Mouse (Mus musculus) intestine, postnatal 0 days (tissue): ENCODE data around the gene Crtc1. TPM values are rescaled to one million over a fixed set of nuclear protein-coding genes. Genes with fewer than 3 reads are reported as not detected.
A peak's percentile ranks its signal among the peaks of the same experiment; 100 is the strongest.

Source experiments
- ATAC-seq: fragments of 200-750 bp; cut with Nextera tagmentation; 2 replicates; pipeline ENCODE4 v1.8.0; 2017; ENCODE audit warnings: mild to moderate bottlenecking, moderate TSS enrichment, moderate library complexity
- H3K27ac ChIP-seq: fragments of 300-500 bp; sonication (generic); 2 replicates; pipeline ENCODE4 v1.5.1; 2014; ENCODE audit warnings: mild to moderate bottlenecking, low read depth, low read length, moderate library complexity
- H3K27me3 ChIP-seq: fragments of 300-500 bp; sonication (generic); replicated peaks from 2 replicates; pipeline ENCODE4 v1.6.1; 2014; ENCODE audit warnings: low read length, mixed read lengths; ENCODE audit not compliant: control insufficient read depth, insufficient read depth
- H3K36me3 ChIP-seq: fragments of 300-500 bp; sonication (generic); 2 replicates; pipeline ENCODE4 v1.6.1; 2014; ENCODE audit warnings: mild to moderate bottlenecking, moderate library complexity; ENCODE audit not compliant: control insufficient read depth, insufficient read depth
- H3K4me1 ChIP-seq: fragments of 300-500 bp; sonication (generic); replicated peaks from 2 replicates; pipeline ENCODE4 v1.6.1; 2014; ENCODE audit warnings: antibody characterized with exemption, low read length, mixed read lengths; ENCODE audit not compliant: control insufficient read depth, insufficient read depth
- H3K4me2 ChIP-seq: fragments of 300-500 bp; sonication (generic); replicated peaks from 2 replicates; pipeline ENCODE4 v1.6.1; 2014; ENCODE audit warnings: low read depth, mild to moderate bottlenecking, moderate library complexity
- H3K4me3 ChIP-seq: fragments of 300-500 bp; sonication (generic); 2 replicates; pipeline ENCODE4 v1.5.1; 2014; ENCODE audit warnings: low read depth, low read length
- H3K9ac ChIP-seq: fragments of 300-500 bp; sonication (generic); 2 replicates; pipeline ENCODE4 v1.6.1; 2014; ENCODE audit warnings: mild to moderate bottlenecking, low read depth, low read length
- H3K9me3 ChIP-seq: fragments of 300-500 bp; sonication (generic); 2 replicates; pipeline ENCODE4 v1.6.1; 2016; ENCODE audit warnings: mixed run types; ENCODE audit not compliant: control insufficient read depth
- CTCF ChIP-seq: sonication (generic); IDR thresholded peaks from 2 replicates; pipeline ENCODE4 v1.5.1; 2016; ENCODE audit warnings: low read depth, mild to moderate bottlenecking, control low read depth, antibody characterized with exemption, moderate library complexity
- WGBS: fragments of 180-500 bp; shearing (Covaris S2); extraction: QIAGEN DNeasy Blood & Tissue Kit; methylation state at CpG from one replicate; pipeline ENCODE4 v1.1.7; 2014; 5-methylcytosine and 5-hydroxymethylcytosine counted together
- polyA plus RNA-seq: library from polyadenylated mRNA; unstranded; fragments of >200 nt; fragmentation: Nextera tagmentation; extraction: Ambion mirVana; gene quantifications from 2 replicates; pipeline ENCODE4 v1.2.1, GENCODE M21; 2015

Crtc1 gene
- polyA plus RNA-seq, 1 experiment from 2014 or later, result 9.2 TPM

- H3K27ac ChIP-seq, result peak within 1 kb of the TSS; percentile 91
- no peak for TF ChIP-seq CTCF
- peak; percentile 88 for ATAC-seq
- no peaks in the 10 kb centered on the region for H3K9me3 ChIP-seq
- WGBS, result under 1% methylated on average over 67 of the region's 69 CpGs
- H3K9ac ChIP-seq, result peak within 1 kb of the TSS; percentile 94
- peak within 1 kb of the TSS; percentile 90 for H3K4me2 ChIP-seq
- H3K36me3 ChIP-seq, result peaks cover 9% of the 10 kb centered on the region; the same call in 1 of the 2 replicates
- peaks cover 26% of the 10 kb centered on the region for H3K4me1 ChIP-seq
- H3K4me3 ChIP-seq, result peak within 1 kb of the TSS; percentile 93
- no peaks in the 10 kb centered on the region for H3K27me3 ChIP-seq
These were observed 86.1 kb downstream of the Crtc1 start, which contains the start of gene Upf1 for GRCm38 (mm10) chr8:70353194-70353817. Gene Upf1, minus strand, starts transcription at chr8:70353278.

GRCm38 (mm10) chr8:70352657-70353151, 86.7 kb downstream of the Crtc1 start:
- Histone ChIP-seq H3K27ac (peak overlapping the region; percentile 91), H3K4me2 (peak overlapping the region; percentile 90), H3K9ac (peak overlapping the region; percentile 94), H3K9me3 (no peaks in the 10 kb centered on the region), H3K4me3 (peak overlapping the region; percentile 93), H3K36me3 (peaks cover 10% of the 10 kb centered on the region; the same call in 1 of the 2 replicates), H3K4me1 (peaks cover 32% of the 10 kb centered on the region), H3K27me3 (no peaks in the 10 kb centered on the region)
- TF ChIP-seq CTCF, result no peak; the same call in 1 of the 2 replicates
- ATAC-seq, result peak; percentile 39
- WGBS, result under 1% methylated on average over 50 of the region's 64 CpGs

- peak overlapping the region; percentile 93 for H3K4me3 ChIP-seq
- peaks cover 10% of the 10 kb centered on the region; the same call in 1 of the 2 replicates for H3K36me3 ChIP-seq
- H3K27ac ChIP-seq, result no peak overlapping the region
- ATAC-seq, result no peak
- WGBS, result 9% methylated on average over 3 of the region's 3 CpGs
- TF ChIP-seq CTCF, result no peak
- peaks cover 35% of the 10 kb centered on the region for H3K4me1 ChIP-seq
- H3K9ac ChIP-seq, result peak overlapping the region; percentile 94
- H3K27me3 ChIP-seq, result no peaks in the 10 kb centered on the region
- H3K9me3 ChIP-seq, result no peaks in the 10 kb centered on the region
- H3K4me2 ChIP-seq, result peak overlapping the region; percentile 90
These were observed 87.4 kb downstream of the Crtc1 start for GRCm38 (mm10) chr8:70352000-70352384.

DNA sequence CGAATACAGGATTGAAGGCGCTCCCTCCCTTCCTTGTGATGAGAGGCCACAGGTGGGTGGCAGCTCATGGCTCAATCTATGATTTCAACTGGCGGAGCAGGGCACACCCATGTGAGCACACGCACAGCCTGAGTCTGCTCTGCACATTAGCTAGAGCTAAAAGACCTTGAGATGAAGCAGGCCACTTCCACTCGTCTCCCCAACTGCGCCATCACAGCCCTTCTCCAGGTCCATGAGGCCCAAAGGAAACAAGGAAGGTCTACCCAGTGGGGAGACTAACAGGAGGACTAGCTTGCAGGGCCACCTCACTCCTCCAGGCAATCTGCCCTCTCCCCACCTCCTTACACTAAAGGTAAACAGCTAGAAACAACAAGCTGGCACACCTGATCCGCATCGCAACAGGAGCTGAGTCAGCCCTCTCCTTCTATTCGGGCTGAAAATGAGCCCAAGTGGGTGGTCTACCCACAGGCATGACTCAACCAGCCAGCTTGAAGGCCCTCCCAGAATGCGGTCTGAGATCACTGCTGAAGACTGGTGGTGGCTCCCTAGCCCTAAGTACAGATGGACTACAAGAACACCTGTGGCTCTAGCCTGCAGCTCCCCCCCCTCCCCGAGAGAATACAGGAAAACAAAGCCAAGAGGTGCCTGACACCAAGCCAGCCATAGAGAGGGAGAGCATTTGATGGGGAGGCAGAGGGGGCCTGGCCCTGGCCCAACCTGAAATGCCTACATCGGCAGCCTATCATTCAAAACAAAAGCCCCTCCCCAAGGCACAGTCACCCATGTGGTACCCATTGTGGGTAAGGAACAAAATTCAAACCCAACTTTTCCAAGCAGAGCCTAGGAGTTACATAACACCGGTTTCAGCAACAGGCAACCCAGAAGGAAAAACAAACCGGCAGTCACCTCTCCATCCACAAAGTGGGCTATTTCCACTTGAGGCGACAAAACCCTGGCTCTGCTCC, 88.1 kb downstream of the Crtc1 start:
- peaks cover 35% of the 10 kb centered on the region for H3K4me1 ChIP-seq
- WGBS, result 24% methylated on average over 15 of the region's 15 CpGs
- ATAC-seq, result no peak

DNA sequence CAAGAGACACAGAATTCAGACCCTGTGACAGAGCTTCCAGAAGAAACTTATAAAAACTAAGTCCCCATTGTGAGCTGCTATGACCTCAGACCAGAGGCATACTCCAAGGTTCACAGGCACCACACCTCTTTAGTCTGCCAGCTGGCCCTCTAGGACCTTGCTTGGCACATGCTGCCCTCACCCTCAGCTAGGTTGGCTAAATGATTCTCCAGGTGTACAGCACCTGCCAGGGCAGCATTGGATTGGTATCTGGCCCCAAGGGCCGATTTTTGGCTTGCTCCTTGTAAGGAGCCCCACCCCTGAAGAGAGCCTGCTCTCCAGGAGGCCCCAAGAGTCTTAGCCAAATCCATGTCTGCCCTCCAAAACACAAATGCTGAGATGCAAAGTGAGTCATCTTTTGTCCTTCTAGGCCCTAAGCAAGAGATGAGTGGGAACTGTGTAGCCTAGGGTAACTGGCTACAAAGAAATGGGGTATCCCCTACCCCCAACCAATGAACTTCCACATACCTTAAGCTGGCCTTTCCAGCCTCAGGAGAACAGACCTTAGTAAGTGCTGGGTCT, 91.4 kb downstream of the Crtc1 start:
- H3K27ac ChIP-seq, result no peak overlapping the region
- no peak overlapping the region for H3K4me3 ChIP-seq
- H3K9me3 ChIP-seq, result no peaks in the 10 kb centered on the region
- H3K9ac ChIP-seq, result no peak overlapping the region
- H3K36me3 ChIP-seq, result peaks cover 27% of the 10 kb centered on the region
- H3K4me1 ChIP-seq, result peaks cover 29% of the 10 kb centered on the region
- H3K4me2 ChIP-seq, result no peak overlapping the region
- no peaks in the 10 kb centered on the region for H3K27me3 ChIP-seq
- TF ChIP-seq CTCF, result no peak
- ATAC-seq, result peak; percentile 34
- 50% methylated on average over 1 of the region's 1 CpGs for WGBS

More for the DNA sequence above, 88.1 kb downstream of the Crtc1 start:
- H3K36me3 ChIP-seq, result peaks cover 14% of the 10 kb centered on the region
- no peaks in the 10 kb centered on the region for H3K27me3 ChIP-seq
- no peak for TF ChIP-seq CTCF
- no peak overlapping the region for H3K27ac ChIP-seq
- peak overlapping the region; percentile 93 for H3K4me3 ChIP-seq
- H3K9ac ChIP-seq, result peak overlapping the region; percentile 94
- no peaks in the 10 kb centered on the region for H3K9me3 ChIP-seq
- H3K4me2 ChIP-seq, result peak overlapping the region; percentile 90

- Histone ChIP-seq H3K36me3 (peaks cover 32% of the 10 kb centered on the region), H3K4me1 (peaks cover 29% of the 10 kb centered on the region), H3K9me3 (no peaks in the 10 kb centered on the region), H3K27me3 (no peaks in the 10 kb centered on the region), H3K4me2 (no peak overlapping the region), H3K4me3 (no peak overlapping the region), H3K9ac (no peak overlapping the region), H3K27ac (no peak overlapping the region)
- TF ChIP-seq CTCF, result no peak
- no peak for ATAC-seq
- WGBS, result 70% methylated on average over 4 of the region's 4 CpGs
These were observed 91.9 kb downstream of the Crtc1 start for GRCm38 (mm10) chr8:70347443-70347842.
